Mouse (Mus musculus) cerebellum, adult 18-20 months (tissue): ENCODE measurements around the gene Sprn.

Source experiments
- DNase-seq, 2 experiments: peaks; one replicate each; pipeline ENCODE4 v3.0.0; 2021

Gene Sprn

DNA sequence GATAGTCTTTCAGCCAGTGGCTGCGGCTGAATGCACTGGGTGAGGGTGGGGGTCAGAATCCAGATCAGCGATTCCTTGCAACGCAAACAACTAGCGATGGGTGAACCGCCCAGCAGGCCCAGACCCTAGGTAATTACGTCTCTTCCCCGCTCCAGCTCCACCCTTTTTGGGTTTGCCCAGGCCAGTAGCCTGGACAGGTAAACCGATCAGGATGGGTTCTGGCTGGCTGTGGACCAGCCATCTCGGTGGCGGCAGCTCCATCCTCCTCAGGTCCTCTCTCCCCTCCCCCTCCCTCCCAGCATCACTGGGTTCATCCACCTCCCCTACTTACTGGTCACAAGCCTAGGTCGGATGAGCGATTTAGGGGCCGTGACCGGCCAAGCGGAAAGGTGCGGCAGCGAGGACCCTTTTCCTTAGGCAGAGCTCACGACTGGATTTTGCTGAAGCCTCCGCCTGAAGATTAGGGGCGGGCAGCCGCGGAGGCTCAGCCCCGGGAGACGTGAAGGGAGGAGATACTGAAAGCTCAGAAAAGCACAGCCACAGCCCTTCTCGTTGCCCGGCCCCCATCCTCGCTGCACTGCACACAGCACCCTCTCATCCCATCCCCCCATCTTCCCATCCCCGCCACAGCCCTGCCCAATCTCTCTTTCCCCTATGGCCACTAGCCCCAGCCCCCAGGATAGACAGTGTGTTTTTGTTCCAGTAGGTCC lies at the start of gene Sprn:
Gene Sprn (minus strand): TSS at position 660 of the 710 bp plus-strand sequence.
- DNase-seq = peak; percentile 75 to 79

DNA sequence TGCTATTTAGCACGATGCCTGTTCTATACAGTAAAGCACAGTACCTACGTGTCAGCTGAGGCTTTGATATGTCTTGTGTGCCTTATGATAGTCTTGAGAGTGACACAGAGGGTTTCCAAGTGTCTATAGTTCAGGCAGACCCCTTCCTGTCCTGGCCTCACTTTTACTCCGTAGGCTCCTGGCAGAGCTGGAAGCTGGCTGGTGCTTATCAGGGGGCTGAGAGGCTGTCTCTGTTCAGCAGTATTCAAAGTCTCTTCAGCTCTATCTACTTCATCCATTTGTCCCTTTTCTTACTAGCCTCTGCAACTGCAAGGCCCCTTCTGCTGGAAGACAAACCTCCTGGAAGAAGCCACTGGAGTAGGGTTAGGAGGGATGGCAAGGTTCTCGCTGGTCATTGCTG lies 46.4 kb upstream of the Sprn start:
- no peak for DNase-seq

DNA sequence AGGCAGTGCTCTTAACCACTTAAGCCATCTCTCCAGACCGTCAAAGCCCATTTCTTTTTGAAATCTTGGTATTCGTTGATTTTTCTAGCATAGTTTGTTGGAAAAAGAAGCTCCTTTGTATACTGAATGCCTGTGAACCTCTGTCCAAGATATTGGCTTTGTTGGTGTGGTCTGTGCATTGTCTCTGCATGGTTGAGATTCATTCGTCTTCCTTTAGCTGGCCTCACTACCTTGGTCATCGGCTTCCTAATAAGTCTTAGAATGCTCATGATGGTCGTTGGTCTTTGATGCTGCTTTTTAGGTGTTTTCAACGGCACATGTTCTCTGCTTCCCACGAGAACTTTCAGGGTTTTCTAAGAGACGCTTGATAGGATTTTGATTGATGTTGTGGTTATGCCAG lies 41.3 kb upstream of the Sprn start:
- no peak for DNase-seq

DNA sequence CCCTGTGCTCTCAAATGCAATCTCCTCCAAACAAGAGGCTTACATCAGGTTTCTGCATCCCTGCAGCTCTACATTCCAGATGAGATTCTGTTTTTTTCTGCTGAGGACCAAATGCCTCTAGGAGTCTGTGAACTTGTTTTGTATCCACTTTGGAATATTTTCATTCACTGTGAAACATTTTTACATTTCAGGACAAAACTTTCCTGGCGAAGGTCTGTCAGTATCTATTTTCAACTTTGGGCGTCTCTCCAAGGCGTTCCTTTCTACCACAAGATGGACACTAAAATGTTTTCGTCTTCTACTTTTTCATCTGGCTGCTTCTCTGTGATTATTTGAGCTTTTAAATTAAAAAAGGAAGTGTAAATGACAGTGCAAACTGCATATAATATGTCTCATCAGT lies 39.4 kb upstream of the Sprn start:
- no peak for DNase-seq

DNA sequence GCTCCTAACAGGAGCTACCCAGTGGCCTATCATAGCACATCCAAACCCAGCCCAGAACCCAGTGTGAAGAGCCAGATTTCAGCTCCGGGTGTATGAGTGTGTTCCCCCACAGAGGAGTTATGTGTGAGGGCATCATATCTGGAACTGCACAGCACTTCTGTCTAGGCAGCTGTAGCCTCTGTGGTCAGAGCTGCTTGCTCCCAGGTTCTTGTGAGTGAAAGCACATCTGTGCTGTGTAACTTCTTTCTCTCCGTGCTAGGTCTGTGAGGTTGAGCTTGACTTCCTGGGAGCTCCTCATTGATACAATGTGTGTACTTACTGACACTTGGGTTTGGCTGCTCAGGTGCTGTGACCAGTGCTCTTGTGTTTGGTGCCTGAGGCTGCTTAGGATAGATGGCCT lies 38.2 kb upstream of the Sprn start:
- no peak for DNase-seq

DNA sequence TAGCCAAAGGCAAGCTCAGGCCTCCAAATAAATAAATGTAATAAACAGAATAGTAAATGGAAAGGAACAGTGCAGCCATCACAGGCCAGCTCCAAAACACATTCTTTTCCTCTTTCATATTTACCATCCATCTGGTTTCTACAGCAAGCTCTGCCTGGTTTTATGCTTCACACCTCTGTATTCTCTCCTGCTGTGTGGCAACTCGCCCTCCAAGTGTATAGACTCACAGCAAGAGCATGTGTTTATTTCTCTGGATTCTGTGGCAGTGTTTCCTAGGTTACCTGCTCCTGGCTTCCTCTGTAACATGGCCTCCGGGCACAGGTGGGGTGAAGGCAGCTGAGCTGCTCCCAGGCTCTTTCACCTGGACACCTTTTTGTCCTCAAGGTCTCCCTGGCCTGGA lies 37.8 kb upstream of the Sprn start:
- no peak for DNase-seq

DNA sequence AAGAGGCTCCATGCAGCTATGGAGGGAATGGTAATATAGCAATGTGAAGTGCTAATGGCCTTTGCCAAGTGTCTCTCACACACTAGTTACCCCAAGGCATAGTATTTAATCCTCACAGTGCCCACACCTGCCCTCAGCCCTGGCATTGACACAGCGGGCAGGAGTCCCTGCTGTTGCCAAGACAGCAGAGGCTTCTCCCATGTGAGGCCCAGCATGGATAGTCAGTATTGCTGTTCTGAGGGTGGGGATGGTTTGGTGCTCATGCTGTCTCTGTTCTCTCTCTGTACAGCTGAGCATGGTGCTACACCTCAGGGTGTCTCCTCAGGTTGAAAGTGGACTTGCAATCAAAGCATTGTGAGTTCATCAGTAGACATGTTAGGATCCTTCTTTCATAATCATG lies 35.8 kb upstream of the Sprn start:
- no peak for DNase-seq

DNA sequence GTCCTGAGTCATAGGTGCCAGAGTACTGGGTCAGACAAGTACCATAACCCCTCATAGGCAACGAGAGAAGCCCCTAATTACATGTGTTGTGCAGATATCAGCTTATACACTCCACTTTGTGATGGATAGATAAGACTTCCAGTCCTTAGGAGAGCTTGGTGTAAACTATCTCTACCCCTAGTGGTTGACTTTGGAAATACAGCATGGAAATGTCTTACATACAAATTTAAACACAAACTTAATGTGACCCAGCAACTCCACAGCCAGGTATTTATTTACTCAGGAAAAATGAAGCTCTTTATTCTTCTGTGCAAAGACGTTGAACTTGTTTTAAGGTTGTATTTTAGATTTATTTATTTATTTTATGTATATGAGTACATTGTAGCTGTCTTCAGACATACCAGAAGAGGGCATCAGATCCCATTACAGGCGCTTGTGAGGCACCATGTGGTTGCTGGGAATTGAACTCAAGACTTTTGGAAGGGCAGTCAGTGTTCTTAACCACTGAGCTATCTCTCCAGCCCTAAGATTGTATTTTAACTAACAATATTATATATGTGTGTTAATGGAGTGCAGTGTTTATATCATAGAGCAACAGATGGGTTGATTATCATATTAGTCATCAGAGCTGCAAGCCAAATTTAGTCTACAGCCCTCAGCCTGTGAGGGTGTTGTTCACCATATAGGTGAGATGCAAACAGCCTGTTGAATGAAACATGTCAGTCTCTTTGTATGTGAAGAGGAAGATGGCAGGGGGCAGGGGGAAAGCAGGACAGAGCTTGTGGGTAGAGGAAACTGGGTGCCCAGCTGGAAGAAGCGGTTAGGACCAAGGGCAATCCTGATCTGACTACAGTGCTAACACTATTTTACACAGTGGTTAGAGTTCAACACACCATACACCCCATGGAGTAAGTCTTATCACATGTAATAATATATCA lies 34.0 kb upstream of the Sprn start:
- DNase-seq = no peak

DNA sequence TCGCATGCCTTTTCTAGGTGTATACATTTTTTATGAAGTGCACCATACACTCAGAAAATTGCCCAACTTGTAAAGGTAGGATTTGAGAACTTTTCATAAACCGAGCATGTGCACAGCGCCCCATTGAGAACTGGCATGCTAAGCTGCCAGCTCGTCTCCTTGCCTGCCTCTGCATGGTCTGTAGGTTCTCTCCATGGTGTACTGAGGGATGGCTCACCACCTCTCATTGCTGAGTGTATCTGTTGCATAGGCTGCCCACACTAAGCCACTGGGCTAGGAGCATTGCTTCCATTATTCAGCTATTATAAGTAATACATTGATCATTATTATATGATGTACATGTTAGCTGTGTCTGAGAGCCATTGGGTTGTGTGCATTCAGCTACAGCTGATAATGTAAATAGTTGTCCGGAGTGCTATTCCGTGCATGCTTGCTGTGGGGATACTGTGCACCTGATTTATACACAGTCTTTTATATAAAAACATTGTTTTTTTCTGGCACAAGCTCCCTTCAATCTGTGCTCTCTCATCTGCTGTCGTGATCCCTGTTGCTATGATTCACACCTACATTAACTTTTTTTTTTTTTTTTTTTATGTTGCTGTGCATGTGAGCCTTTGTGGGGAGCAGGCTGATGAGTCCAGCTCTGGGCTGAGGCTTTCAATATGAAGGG lies 33.2 kb upstream of the Sprn start:
- no peak for DNase-seq

DNA sequence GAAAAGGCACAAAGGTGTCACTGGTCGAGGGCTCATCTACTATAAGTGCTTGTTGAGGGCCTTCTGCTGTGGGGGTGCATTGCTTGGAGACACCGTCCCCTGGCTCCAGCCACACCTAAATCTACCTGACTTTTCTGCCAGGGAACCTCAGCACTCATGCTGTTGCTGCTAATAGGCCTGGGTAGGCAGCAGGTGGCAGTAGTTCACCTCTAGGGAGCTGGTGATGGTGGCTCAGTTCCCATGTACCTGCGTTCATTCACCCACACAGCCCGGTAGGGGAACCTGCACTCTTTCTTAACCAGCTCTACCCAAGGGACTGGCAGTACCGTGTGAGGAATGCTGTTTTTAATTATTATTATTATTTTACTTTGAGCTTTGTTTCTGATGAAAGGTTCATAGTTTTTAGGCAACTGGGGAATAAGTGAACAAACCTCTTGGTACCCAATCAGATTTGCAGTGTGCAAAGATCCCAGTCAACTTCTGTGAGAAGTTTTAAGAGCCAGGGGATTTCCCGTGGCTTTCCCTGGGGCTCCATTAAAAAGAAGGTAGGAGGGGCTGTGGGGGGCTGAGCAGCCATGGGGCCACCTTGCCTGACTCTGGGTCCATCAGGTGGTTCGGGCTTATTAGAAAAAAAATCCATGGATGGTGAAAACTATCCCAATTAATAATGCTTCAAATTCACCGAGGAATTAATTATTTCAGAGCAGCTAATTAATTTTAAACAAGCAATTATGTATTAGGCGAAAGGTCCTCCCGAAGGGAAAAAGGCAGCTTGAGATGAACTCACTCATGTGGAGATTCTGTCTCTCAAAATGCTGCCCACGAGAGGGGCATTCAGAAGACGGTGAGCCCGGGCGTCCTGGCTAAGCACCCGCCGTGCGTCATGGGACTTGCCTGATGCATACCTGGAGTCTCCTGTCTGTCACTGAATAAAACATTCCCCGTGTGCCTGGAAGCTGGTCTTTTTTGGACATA lies 32.3 kb upstream of the Sprn start:
- peak in 1 of 2 experiments; percentile 8 for DNase-seq

DNA sequence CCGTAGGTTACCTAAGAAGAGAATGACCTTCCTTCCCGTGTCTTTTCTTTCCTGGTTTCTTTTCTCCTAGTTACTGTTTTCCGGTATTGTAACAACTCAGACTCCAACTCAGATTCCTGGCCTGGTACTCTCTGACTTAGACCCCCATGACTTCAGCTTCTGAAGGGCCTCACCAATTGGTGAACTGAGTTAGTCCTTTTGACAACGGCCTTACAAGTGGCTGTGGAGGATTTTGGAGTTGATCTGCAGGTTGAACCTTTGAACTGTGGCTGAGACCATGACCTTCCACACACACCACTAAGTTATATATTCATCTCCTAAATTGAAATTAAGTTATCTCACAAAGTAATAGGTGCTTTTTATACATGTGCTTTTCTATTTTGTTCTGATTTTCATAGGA lies 29.5 kb upstream of the Sprn start:
- no peak for DNase-seq

DNA sequence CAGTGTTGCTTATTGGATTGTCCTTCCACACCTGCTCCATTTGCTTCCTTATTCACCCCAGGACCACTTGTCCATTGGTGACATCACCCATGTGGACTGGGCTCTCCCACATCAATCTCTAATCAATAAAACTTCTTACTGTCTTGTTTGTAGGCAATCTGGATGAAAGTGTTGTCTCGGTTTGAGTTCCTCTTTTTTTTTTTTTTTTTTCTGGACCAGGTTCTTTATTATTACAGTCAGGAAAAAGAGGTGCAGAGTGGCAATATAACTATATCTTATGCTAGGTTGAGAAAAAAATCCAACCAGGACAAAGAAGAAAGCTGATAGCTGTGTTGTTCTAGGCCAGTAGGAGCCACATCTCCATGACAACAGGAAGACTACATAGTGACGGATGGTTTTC lies 26.0 kb upstream of the Sprn start:
- DNase-seq = no peak

DNA sequence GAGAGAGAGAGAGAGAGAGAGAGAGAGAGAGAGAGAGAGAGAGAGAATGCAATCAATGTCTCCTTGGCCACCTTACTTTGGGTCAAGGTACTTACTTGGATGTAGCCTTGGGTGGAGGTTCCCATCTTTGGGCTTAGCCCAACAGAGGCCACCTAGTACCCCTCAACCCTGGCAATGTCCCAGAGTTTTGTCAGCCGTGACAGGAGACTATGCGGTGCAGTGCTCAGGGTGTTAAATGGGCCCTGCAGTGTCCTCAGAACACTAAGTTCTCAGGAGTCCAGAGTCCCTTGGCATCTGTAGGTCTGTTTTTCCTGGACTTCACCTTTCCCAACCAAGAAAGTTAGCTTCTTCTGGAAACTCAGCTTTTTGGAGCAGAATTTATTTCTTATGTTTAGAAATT lies 24.5 kb upstream of the Sprn start:
- no peak for DNase-seq

DNA sequence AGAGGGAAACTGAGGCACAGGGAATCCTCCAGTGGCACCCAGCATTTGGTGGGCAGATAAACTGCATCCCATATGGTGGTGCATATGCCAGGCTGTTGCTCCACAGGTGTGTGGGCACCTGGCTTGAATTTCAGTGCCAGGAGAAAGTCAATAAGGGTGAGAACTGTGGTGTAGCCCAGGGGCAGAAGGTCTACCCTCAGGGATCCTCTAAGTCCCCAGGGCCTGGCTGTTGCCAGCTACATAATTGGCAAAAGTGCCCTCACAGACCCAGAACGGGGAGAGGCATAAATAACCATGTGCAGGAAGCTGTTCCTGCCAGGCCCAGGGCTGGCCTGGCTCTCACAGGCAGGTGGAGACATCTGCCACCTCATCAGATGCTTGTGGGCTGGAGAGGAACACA lies 18.3 kb upstream of the Sprn start, which contains the start of gene Olfr523:
Gene Olfr523 (plus strand): TSS at position 282 of the 400 bp plus-strand sequence.
- peak; percentile 50 to 57 for DNase-seq

DNA sequence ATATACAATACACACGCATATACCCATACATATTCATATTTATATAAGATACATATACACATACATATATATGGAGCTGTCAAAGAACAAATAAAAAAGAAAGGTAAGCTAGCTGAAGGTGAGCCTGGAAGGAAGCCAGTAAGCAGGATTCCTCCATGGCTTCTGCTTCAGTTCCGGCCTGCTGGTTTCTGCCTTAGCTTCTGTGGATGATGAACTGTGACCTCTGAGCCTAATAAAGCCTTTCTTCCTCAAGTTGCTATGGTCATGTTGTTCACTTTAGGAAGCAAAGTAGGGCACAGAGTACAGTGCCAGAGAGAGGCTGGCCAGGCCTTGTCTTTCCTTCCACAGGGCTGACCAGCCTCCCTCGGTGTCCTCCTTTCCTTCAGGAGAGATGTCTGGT lies 16.2 kb upstream of the Sprn start:
- DNase-seq = no peak

DNA sequence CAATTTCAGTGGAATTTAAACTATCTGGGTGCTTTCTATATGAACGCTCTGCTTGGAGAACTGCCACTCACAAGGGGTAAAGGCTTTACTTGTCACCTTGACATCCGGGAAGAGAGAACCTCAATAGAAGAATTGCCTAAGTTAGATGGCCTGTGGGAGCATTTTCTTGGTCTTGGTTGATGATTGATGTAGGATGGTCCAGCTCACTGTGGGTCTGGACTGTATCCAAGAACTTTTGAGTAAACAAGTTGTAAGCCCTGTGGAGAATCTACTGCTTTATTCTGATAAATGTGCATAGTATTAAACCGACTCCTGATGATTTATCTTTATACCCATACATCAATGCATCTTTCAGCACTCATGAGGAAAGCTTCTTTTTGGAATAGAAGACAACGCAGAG lies 14.7 kb upstream of the Sprn start:
- no peak for DNase-seq

DNA sequence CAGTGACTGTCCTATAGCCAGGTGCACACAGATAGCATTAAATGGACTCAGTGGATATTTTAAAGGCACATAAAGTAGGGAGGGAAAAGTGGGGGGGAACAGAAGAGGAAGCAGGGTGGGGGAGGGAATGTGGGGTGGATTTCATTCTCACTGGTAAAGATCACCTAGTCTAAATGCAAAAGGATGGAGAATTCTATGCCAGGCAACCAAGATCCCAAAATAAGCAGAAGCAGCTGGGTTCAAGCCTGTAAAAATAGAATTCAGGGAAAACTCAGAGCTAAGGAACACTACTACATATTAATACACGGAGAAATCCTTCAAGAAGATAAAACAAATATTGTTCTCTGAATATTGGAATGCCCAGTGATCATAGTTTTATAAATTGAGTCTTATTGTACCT lies 13.3 kb upstream of the Sprn start:
- no peak for DNase-seq

DNA sequence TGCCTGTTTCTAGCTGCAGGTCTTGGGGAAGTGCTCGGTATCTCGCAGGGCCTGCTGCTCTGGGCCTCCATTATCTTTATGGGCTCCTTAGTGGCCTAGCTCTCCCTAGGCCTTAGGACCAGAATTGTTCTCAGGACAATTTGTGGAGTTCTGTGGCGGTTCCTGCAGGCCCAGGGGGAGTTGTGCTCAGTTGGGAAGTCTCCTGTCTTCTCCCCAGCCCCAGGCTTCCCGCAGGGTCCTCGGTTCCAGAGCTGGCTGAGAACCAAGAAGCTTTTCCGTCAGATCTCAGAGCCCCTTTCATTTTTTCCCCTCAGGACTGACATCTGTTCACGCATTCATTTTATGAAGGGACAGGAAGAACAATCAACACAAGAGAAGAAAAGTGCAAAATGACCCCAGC lies 10.0 kb upstream of the Sprn start, which contains the start of gene Olfr522:
Gene Olfr522 (minus strand): TSS at position 101 of the 400 bp plus-strand sequence.
- no peak for DNase-seq

DNA sequence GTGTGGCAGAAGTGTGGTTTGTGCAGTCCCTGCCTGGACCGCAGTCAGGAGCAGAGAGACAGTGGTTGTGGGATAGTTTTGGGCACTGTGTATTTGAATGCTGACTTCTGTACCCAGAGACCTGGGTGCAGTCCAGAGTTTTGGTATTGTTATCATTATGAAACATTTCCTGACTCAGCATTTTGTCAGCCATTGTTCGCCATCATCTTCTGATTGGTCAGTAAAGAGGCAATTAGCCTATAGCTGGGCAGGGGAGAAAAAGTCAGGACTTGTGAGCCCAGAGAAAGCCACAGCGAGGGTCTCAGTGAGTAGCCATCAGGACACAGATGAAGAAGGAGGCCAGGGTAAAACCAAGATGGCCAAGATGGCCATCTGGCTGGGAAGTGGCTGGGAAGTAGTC lies 5.7 kb upstream of the Sprn start:
- no peak for DNase-seq

DNA sequence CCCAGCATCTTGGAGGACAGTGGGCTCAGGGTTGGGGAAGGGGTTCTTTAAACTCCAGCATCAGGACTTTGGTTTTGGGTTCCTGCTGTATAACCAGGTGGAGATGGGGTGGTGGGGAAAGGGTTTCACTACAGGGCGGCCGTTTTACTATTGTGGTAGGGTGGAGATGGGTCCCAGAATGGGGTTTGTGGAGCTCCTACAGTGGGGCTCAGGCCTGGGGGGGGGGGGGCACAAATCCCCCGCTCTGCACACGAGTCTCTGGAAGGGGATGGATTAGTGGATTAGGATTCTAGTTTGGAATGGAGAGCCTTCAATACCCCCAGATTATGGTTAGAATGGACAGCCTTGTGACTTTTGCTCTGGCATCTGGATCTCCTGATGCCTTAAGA lies 854 bp downstream of the Sprn start:
- no peak for DNase-seq

DNA sequence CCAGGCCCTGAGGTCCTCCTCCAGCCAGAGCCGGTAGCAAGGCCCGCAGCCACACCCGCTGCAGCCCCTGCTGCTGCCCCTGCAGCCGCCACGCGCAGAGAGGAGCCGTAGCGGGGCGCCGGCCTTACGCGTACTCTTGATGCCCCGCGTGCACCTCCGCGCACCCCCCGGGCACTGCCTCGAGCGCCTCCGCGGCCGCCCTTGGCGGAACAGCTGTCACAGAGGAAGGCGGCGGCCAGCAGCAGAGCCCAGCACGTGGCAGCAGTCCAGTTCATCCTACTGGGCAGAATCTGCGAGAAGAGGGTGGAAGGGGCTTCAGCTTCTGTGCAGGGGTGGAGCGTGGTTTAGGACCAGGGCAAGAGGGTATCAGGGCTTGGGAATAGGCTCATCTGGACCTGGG lies 1.3 kb downstream of the Sprn start:
- DNase-seq = peak; percentile 60 to 74

DNA sequence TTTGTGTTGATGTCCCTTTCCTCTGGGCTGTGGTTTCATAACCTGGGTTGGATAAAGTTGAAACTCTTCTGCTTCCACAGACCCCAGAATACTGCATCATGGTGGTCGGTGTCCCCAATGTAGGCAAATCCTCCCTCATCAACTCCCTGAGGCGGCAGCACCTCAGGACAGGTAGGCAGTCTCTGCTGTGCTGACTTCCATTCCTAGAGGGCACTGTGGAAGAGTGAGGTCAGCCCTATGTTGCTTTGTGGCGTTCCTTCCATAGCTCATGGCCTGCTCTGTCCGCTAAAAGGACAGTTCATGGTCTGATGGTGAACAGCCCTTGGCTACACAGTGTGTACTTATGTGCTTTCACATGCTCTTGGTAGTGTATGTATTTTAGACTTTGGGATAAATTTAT lies 10.1 kb downstream of the Sprn start:
- DNase-seq = no peak
